Mouse (Mus musculus): Measurements from ENCODE around the gene Vps4b. TPM values are rescaled to one million over a fixed set of nuclear protein-coding genes. Genes with fewer than 3 reads are reported as not detected.

Vps4b gene
- total RNA-seq, 2 experiments from 2014 or later: 38.1 to 68.8 TPM

Other genes starting within 250 kb of the Vps4b start
- gene Bcl2, start 82.5 kb downstream of the Vps4b start, total RNA-seq (2014; fragmentation: Nextera tagmentation): 4.8 and 15.0 TPM in 2 replicates
- 12.1 and 14.5 TPM in 2 replicates for gene Bcl2, start 82.5 kb downstream of the Vps4b start, total RNA-seq (2017)
- gene Kdsr, start 37.0 kb downstream of the Vps4b start, total RNA-seq (2014; fragmentation: Nextera tagmentation): 9.4 and 10.2 TPM in 2 replicates
- 31.7 and 35.8 TPM in 2 replicates for gene Kdsr, start 37.0 kb downstream of the Vps4b start, total RNA-seq (2017)
- gene Serpinb5, start 64.4 kb upstream of the Vps4b start, total RNA-seq (2014; fragmentation: Nextera tagmentation): not detected in 2 replicates
- gene Serpinb5, start 64.4 kb upstream of the Vps4b start, total RNA-seq (2017): not detected in 2 replicates
- gene Serpinb12, start 137.7 kb upstream of the Vps4b start, total RNA-seq (2014; fragmentation: Nextera tagmentation): not detected in 2 replicates
- not detected in 2 replicates for gene Serpinb12, start 137.7 kb upstream of the Vps4b start, total RNA-seq (2017)
- gene Serpinb13, start 184.3 kb upstream of the Vps4b start, total RNA-seq (2014; fragmentation: Nextera tagmentation): not detected in 2 replicates
- gene Serpinb13, start 184.3 kb upstream of the Vps4b start, total RNA-seq (2017): not detected in 2 replicates